Mouse (Mus musculus) liver, adult 2 months (tissue): ENCODE data around the gene Plekhb1. TPM values are rescaled to one million over a fixed set of nuclear protein-coding genes. Genes with fewer than 3 reads are reported as not detected.

Source experiments
- DNase-seq: peaks from one replicate; pipeline ENCODE4 v3.0.0-alpha.2; 2011; ENCODE audit warnings: low read depth, low spot score; ENCODE audit errors: extremely low read depth
- H3K27ac ChIP-seq: fragments of 200-500 bp; replicated peaks from 2 replicates; pipeline ENCODE4 v1.5.1; 2012; ENCODE audit warnings: low read depth, mild to moderate bottlenecking, control low read depth, inconsistent platforms, low read length; ENCODE audit not compliant: insufficient read depth
- H3K27me3 ChIP-seq: fragments of 200-500 bp; 2 replicates; pipeline ENCODE4 v1.6.1; 2012; ENCODE audit warnings: mild to moderate bottlenecking, moderate library complexity, low read length, inconsistent platforms; ENCODE audit not compliant: control insufficient read depth, insufficient read depth
- H3K36me3 ChIP-seq: fragments of 200-500 bp; 2 replicates; pipeline ENCODE4 v1.6.1; 2012; ENCODE audit warnings: low read length, inconsistent platforms; ENCODE audit not compliant: control insufficient read depth, insufficient read depth
- H3K4me1 ChIP-seq: fragments of 200-500 bp; 2 replicates; pipeline ENCODE4 v1.6.1; 2011; ENCODE audit warnings: low read length; ENCODE audit not compliant: control insufficient read depth, insufficient read depth
- H3K4me3 ChIP-seq: fragments of 200-500 bp; 2 replicates; pipeline ENCODE4 v1.5.1; 2011; ENCODE audit warnings: low read depth, mild to moderate bottlenecking, control low read depth, low read length, moderate library complexity; ENCODE audit not compliant: insufficient read depth
- H3K79me2 ChIP-seq: fragments of 200-500 bp; 2 replicates; pipeline ENCODE4 v1.6.1; 2012; ENCODE audit warnings: inconsistent platforms, mild to moderate bottlenecking, low read length, moderate library complexity; ENCODE audit not compliant: control insufficient read depth, insufficient read depth
- H3K9ac ChIP-seq: fragments of 200-500 bp; 2 replicates; pipeline ENCODE4 v1.6.1; 2012; ENCODE audit warnings: low read depth, mild to moderate bottlenecking, control low read depth, inconsistent platforms, low read length
- CTCF ChIP-seq: fragments of 200-500 bp; IDR thresholded peaks from 2 replicates; pipeline ENCODE4 v1.5.1; 2011; ENCODE audit warnings: low read depth, low read length, control low read depth
- POLR2A ChIP-seq: fragments of 200-500 bp; IDR thresholded peaks from 2 replicates; pipeline ENCODE4 v1.6.1; 2011; ENCODE audit warnings: low read length, control low read depth; ENCODE audit not compliant: insufficient read depth; ENCODE audit errors: extremely low read depth
- WGBS: fragments of 180-500 bp; shearing (Covaris S2); methylation state at CpG from one replicate; pipeline ENCODE4 v1.1.7; 2018; 5-methylcytosine and 5-hydroxymethylcytosine counted together
- polyA plus RNA-seq: library from polyadenylated mRNA; depleted of rRNA; stranded (reverse); fragments of >200 nt; gene quantifications from 2 replicates; pipeline ENCODE4 v1.2.3, GENCODE M21; 2012
- total RNA-seq: library from RNA; depleted of rRNA; stranded (reverse); fragments of >200 nt; gene quantifications from 2 replicates; pipeline ENCODE4 v1.2.3, GENCODE M21; 2014

Plekhb1 gene
- total and polyA plus RNA-seq, 2 experiments: 10.4 to 37.6 TPM

DNA sequence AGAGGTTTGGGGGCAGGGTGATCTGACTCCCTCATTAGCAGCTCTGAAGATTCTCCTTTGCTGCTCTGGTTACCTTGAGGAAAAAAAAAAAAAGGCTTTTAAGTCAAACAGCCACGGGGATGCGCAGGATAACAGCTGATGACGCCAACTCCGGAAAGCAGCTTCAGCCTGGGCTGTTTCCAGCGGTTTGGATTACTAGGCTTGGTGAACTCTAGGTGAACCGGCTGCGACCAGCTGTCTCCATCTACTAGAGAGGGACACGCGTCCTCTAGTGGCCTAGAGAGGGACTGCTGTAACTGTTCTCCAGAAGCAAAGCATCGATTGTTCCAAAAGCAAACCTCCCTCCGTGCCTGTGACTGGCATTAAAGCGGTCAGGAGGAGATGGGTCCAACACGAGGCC is 976 bp upstream of the Plekhb1 start:
- Histone ChIP-seq H3K27ac (no peak overlapping the region), H3K4me3 (no peak overlapping the region), H3K36me3 (no peaks in the 10 kb centered on the region), H3K9ac (no peak overlapping the region), H3K27me3 (no peaks in the 10 kb centered on the region), H3K4me1 (no peaks in the 10 kb centered on the region), H3K79me2 (no peaks in the 10 kb centered on the region)
- DNase-seq: peak; percentile 85
- under 1% methylated on average over 13 of the region's 13 CpGs for WGBS
- TF ChIP-seq POLR2A: no peak
- peak; percentile 97 for TF ChIP-seq CTCF

DNA sequence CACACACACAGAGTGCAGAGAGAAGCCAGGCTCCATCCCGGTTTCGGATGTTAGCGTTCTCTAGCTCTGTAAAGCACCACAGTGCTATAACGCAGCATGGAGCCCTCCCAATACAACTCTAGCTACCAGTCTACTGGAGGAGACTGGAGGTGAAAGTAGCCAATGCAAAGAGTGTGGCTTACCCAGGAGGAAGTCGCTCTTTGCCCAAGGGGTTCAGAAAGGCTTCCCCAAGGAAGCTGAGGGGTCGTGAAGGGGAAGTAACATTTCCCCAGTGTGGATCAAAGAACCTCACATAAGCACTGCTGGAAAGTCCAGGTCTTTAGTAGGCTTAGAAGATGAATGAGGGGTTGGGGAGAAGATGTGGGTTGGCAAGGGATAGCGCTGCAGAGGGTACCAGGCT is 950 bp downstream of the Plekhb1 start:
- Histone ChIP-seq H3K27me3 (no peaks in the 10 kb centered on the region), H3K36me3 (no peaks in the 10 kb centered on the region), H3K27ac (no peak overlapping the region), H3K9ac (no peak overlapping the region), H3K79me2 (no peaks in the 10 kb centered on the region), H3K4me3 (no peak overlapping the region), H3K4me1 (no peaks in the 10 kb centered on the region)
- no peak for DNase-seq
- no peak for TF ChIP-seq CTCF
- TF ChIP-seq POLR2A: no peak
- WGBS: 91% methylated on average over 7 of the region's 7 CpGs

DNA sequence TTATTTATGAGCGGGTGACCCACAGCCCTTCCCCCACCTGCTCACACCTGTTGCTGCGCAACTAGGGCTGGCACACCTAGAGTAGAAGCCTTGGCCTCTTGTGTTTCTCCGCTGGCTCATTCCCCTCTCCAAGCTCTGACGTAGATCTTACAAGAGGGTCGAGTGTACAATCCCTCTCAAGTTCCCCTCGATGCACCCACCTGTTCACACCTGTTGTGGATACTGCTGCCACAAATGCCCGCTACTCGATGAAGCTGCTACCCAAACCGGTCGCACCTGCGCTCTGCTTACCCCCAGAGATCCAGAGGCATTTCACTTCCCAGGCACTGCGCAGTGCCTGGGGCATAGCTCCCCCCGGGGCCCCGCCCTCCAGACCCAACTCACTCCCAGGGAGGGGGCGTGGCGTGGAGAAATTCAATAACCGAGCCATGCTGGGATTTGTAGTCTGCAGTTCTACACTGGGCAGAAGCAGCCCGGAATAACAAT is 4.1 kb downstream of the Plekhb1 start:
- peak overlapping the region; percentile 76 for H3K9ac ChIP-seq
- peak overlapping the region; percentile 56; the same call in 1 of the 2 replicates for H3K27ac ChIP-seq
- H3K27me3 ChIP-seq: no peaks in the 10 kb centered on the region
- H3K4me3 ChIP-seq: peak overlapping the region; percentile 55
- WGBS: 28% methylated on average over 18 of the region's 18 CpGs
- peak; percentile 75 for DNase-seq
- H3K4me1 ChIP-seq: no peaks in the 10 kb centered on the region
- no peaks in the 10 kb centered on the region for H3K79me2 ChIP-seq
- TF ChIP-seq POLR2A: no peak
- no peak for TF ChIP-seq CTCF
- H3K36me3 ChIP-seq: no peaks in the 10 kb centered on the region

DNA sequence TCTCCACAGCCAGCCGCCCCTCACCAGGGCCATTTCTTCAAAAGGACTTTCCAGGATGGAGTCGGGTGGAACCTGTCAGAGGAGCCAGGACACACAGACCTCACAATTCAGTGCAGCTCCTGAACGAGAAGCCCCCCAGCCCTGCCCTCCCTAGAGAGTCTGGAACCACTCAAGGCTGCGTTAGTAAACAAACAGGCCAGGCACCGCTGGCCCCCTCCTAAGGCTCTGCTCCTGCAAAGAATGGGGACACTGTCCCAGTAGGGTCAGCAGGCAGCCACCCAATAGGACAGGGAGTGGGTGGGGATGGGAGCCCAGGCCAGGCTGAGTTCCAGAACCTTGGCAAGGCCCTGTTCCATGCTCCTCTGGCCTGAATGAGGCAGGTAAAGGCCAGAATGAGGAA is 5.5 kb downstream of the Plekhb1 start:
- no peak for DNase-seq
- no peak overlapping the region for H3K27ac ChIP-seq
- H3K79me2 ChIP-seq: no peaks in the 10 kb centered on the region
- H3K27me3 ChIP-seq: no peaks in the 10 kb centered on the region
- no peak for TF ChIP-seq POLR2A
- no peak for TF ChIP-seq CTCF
- no peak overlapping the region for H3K9ac ChIP-seq
- H3K36me3 ChIP-seq: no peaks in the 10 kb centered on the region
- H3K4me1 ChIP-seq: no peaks in the 10 kb centered on the region
- H3K4me3 ChIP-seq: no peak overlapping the region
- 76% methylated on average over 5 of the region's 5 CpGs for WGBS

DNA sequence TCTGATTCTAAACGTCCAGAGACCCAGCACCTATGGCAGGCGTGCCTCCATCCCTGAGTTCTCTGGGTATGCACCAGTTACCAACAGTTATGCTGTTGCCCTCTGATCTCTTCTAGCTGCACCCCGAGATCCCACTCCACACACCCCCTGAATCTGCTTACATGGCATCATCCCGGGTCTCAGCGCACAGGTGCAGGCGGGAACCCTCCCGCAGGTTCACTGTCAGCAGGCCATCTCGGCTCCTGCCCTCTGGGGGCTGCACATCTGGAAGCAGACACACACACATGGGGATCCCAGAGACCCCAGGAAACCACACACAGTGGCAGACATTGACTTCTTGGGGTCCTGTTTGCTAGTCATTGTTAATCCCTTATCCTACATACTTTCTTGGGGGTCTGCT is 7.8 kb downstream of the Plekhb1 start:
- H3K36me3 ChIP-seq: no peaks in the 10 kb centered on the region
- no peak for TF ChIP-seq POLR2A
- TF ChIP-seq CTCF: no peak
- H3K4me1 ChIP-seq: no peaks in the 10 kb centered on the region
- no peak overlapping the region for H3K9ac ChIP-seq
- no peaks in the 10 kb centered on the region for H3K79me2 ChIP-seq
- no peak overlapping the region for H3K27ac ChIP-seq
- H3K4me3 ChIP-seq: no peak overlapping the region
- WGBS: 92% methylated on average over 8 of the region's 8 CpGs
- H3K27me3 ChIP-seq: no peaks in the 10 kb centered on the region
- DNase-seq: no peak

DNA sequence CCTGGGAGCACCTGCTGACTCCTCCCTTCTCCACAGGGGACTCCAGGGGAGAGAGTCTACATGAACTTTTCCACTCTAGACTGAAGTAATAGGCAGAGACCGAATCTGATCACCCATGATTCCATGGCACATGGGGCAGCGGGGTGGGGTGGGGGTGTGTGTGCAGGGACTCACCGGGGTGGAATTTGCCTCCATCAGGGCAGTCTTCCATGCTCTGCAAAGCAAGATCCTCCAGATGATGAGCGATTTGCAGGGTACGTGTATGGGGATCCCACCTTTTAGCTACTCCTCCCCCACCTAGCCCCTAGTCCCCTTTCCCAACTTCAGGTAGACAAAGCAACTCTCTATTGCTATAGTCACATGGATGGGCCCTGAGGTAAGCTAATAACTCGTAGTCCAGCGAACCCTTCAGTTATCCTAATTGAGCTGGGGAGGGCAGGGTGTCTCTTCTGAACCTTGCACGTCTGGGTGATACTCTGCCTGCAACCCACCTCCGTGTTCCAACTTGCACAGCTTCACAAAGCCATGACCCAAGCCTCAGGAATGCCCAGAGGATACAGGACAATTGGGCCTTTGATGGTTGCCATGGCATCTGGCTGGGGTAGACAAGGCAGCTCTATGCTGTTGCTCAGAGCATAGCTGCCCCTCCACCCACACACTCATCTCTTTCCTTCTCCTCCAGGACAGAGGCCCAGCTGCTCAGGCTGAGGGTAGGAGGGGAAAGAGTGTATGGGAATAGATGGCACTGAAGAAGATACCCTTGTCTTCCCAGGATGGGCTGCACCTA is 8.5 kb downstream of the Plekhb1 start:
- no peak for DNase-seq
- Histone ChIP-seq H3K79me2 (no peaks in the 10 kb centered on the region), H3K36me3 (no peaks in the 10 kb centered on the region), H3K27me3 (no peaks in the 10 kb centered on the region), H3K4me3 (no peak overlapping the region), H3K27ac (no peak overlapping the region), H3K9ac (no peak overlapping the region), H3K4me1 (no peaks in the 10 kb centered on the region; the same call in 1 of the 2 replicates)
- TF ChIP-seq CTCF: no peak
- no peak for TF ChIP-seq POLR2A
- 98% methylated on average over 9 of the region's 9 CpGs for WGBS
